Mouse (Mus musculus): ENCODE results near the gene Zfand3. TPM values are rescaled to one million over a fixed set of nuclear protein-coding genes. Genes with fewer than 3 reads are reported as not detected.

Gene Zfand3
- polyA plus RNA-seq, 1 experiment, result 58.6 TPM

GRCm38 (mm10) chr17:30154861-30155260 lies 150.3 kb downstream of the Zfand3 start:
- Histone ChIP-seq H3K27ac (ENCODE audit: insufficient read depth, low read depth, low read length) (no peak overlapping the region), H3K4me3 (ENCODE audit: low read depth, low read length) (no peak overlapping the region), H3K27me3 (ENCODE audit: control insufficient read depth, insufficient read depth, low read length) (no peaks in the 10 kb centered on the region), H3K4me1 (ENCODE audit: control insufficient read depth, insufficient read depth, insufficient read length, low read length) (peaks cover 3% of the 10 kb centered on the region; the same call in 1 of the 2 replicates), H3K36me3 (ENCODE audit: control insufficient read depth, insufficient read depth, low read length) (peaks cover 9% of the 10 kb centered on the region)
- whole genome bisulfite sequencing, result 81% methylated on average over 1 of the region's 1 CpGs
- no peak for TF ChIP-seq CTCF (IDR thresholded peaks at IDR 0.05; ENCODE audit: extremely low read depth, insufficient read length, insufficient replicate concordance, low read depth, low read length)
- TF ChIP-seq POLR2A (IDR thresholded peaks at IDR 0.05; ENCODE audit: low read depth, low read length), result no peak

GRCm38 (mm10) chr17:30155411-30155925 lies 150.9 kb downstream of the Zfand3 start:
- Histone ChIP-seq H3K4me3 (ENCODE audit: low read depth, low read length) (no peak overlapping the region), H3K4me1 (ENCODE audit: control insufficient read depth, insufficient read depth, insufficient read length, low read length) (peaks cover 3% of the 10 kb centered on the region; the same call in 1 of the 2 replicates), H3K36me3 (ENCODE audit: control insufficient read depth, insufficient read depth, low read length) (peaks cover 9% of the 10 kb centered on the region), H3K27me3 (ENCODE audit: control insufficient read depth, insufficient read depth, low read length) (no peaks in the 10 kb centered on the region), H3K27ac (ENCODE audit: insufficient read depth, low read depth, low read length) (no peak overlapping the region)
- 73% methylated on average over 7 of the region's 7 CpGs for WGBS
- TF ChIP-seq POLR2A (IDR thresholded peaks at IDR 0.05; ENCODE audit: low read depth, low read length), result no peak

- peaks cover 5% of the 10 kb centered on the region for H3K36me3 ChIP-seq (ENCODE audit: control insufficient read depth, insufficient read depth, low read length)
- 24% methylated on average over 10 of the region's 10 CpGs for WGBS
- peaks cover 3% of the 10 kb centered on the region; the same call in 1 of the 2 replicates for H3K4me1 ChIP-seq (ENCODE audit: control insufficient read depth, insufficient read depth, insufficient read length, low read length)
- H3K4me3 ChIP-seq (ENCODE audit: low read depth, low read length), result no peak overlapping the region
- no peaks in the 10 kb centered on the region for H3K27me3 ChIP-seq (ENCODE audit: control insufficient read depth, insufficient read depth, low read length)
- TF ChIP-seq POLR2A (IDR thresholded peaks at IDR 0.05; ENCODE audit: low read depth, low read length) (no peak), CTCF (IDR thresholded peaks at IDR 0.05; ENCODE audit: extremely low read depth, insufficient read length, insufficient replicate concordance, low read depth, low read length) (no peak)
- no peak overlapping the region for H3K27ac ChIP-seq (ENCODE audit: insufficient read depth, low read depth, low read length)
These were observed 154.0 kb downstream of the Zfand3 start for GRCm38 (mm10) chr17:30158419-30159108.

GRCm38 (mm10) chr17:30159341-30159740 lies 154.8 kb downstream of the Zfand3 start:
- no peaks in the 10 kb centered on the region for H3K27me3 ChIP-seq (ENCODE audit: control insufficient read depth, insufficient read depth, low read length)
- TF ChIP-seq POLR2A (IDR thresholded peaks at IDR 0.05; ENCODE audit: low read depth, low read length), result no peak
- H3K4me1 ChIP-seq (ENCODE audit: control insufficient read depth, insufficient read depth, insufficient read length, low read length), result peaks cover 3% of the 10 kb centered on the region; the same call in 1 of the 2 replicates
- peaks cover 5% of the 10 kb centered on the region for H3K36me3 ChIP-seq (ENCODE audit: control insufficient read depth, insufficient read depth, low read length)
- no peak overlapping the region for H3K27ac ChIP-seq (ENCODE audit: insufficient read depth, low read depth, low read length)
- 57% methylated on average over 5 of the region's 5 CpGs for WGBS
- no peak overlapping the region for H3K4me3 ChIP-seq (ENCODE audit: low read depth, low read length)

- Histone ChIP-seq H3K27ac (ENCODE audit: insufficient read depth, low read depth, low read length) (no peak overlapping the region), H3K36me3 (ENCODE audit: control insufficient read depth, insufficient read depth, low read length) (peaks cover 2% of the 10 kb centered on the region; the same call in 1 of the 2 replicates), H3K4me1 (ENCODE audit: control insufficient read depth, insufficient read depth, insufficient read length, low read length) (peaks cover 3% of the 10 kb centered on the region; the same call in 1 of the 2 replicates), H3K4me3 (ENCODE audit: low read depth, low read length) (no peak overlapping the region), H3K27me3 (ENCODE audit: control insufficient read depth, insufficient read depth, low read length) (no peaks in the 10 kb centered on the region)
- WGBS, result 90% methylated on average over 14 of the region's 14 CpGs
- TF ChIP-seq POLR2A (IDR thresholded peaks at IDR 0.05; ENCODE audit: low read depth, low read length) (no peak), CTCF (IDR thresholded peaks at IDR 0.05; ENCODE audit: extremely low read depth, insufficient read length, insufficient replicate concordance, low read depth, low read length) (no peak)
These were observed 156.4 kb downstream of the Zfand3 start for GRCm38 (mm10) chr17:30160823-30161432.

- no peak overlapping the region for H3K27ac ChIP-seq (ENCODE audit: insufficient read depth, low read depth, low read length)
These were observed 158.4 kb downstream of the Zfand3 start for GRCm38 (mm10) chr17:30162983-30163382.

GRCm38 (mm10) chr17:30163793-30164192 lies 159.3 kb downstream of the Zfand3 start:
- no peak for TF ChIP-seq POLR2A (IDR thresholded peaks at IDR 0.05; ENCODE audit: low read depth, low read length)
- TF ChIP-seq CTCF (IDR thresholded peaks at IDR 0.05; ENCODE audit: extremely low read depth, insufficient read length, insufficient replicate concordance, low read depth, low read length), result no peak
- Histone ChIP-seq H3K36me3 (ENCODE audit: control insufficient read depth, insufficient read depth, low read length) (no peaks in the 10 kb centered on the region), H3K4me3 (ENCODE audit: low read depth, low read length) (no peak overlapping the region), H3K4me1 (ENCODE audit: control insufficient read depth, insufficient read depth, insufficient read length, low read length) (no peaks in the 10 kb centered on the region), H3K27ac (ENCODE audit: insufficient read depth, low read depth, low read length) (no peak overlapping the region), H3K27me3 (ENCODE audit: control insufficient read depth, insufficient read depth, low read length) (no peaks in the 10 kb centered on the region)
- 88% methylated on average over 6 of the region's 6 CpGs for WGBS

More at GRCm38 (mm10) chr17:30162983-30163382, 158.4 kb downstream of the Zfand3 start:
- H3K27me3 ChIP-seq (ENCODE audit: control insufficient read depth, insufficient read depth, low read length), result no peaks in the 10 kb centered on the region
- TF ChIP-seq POLR2A (IDR thresholded peaks at IDR 0.05; ENCODE audit: low read depth, low read length), result no peak
- no peak for TF ChIP-seq CTCF (IDR thresholded peaks at IDR 0.05; ENCODE audit: extremely low read depth, insufficient read length, insufficient replicate concordance, low read depth, low read length)
- WGBS, result 85% methylated on average over 5 of the region's 5 CpGs
- no peaks in the 10 kb centered on the region for H3K36me3 ChIP-seq (ENCODE audit: control insufficient read depth, insufficient read depth, low read length)
- peaks cover 3% of the 10 kb centered on the region; the same call in 1 of the 2 replicates for H3K4me1 ChIP-seq (ENCODE audit: control insufficient read depth, insufficient read depth, insufficient read length, low read length)
- no peak overlapping the region for H3K4me3 ChIP-seq (ENCODE audit: low read depth, low read length)

Data from small intestine, adult 2 months (tissue).